Mouse (Mus musculus) thymus, postnatal 25 days (tissue): Measurements from ENCODE around the gene Ambn.
"Not testable (repeated sequence)": the region's sequence is repeated elsewhere in the genome, so short reads cannot be mapped to it uniquely, and the experiment has no call there.

Experiments
- DNase-seq: peaks from one replicate; pipeline ENCODE4 v3.0.0; 2022

Gene Ambn

DNA sequence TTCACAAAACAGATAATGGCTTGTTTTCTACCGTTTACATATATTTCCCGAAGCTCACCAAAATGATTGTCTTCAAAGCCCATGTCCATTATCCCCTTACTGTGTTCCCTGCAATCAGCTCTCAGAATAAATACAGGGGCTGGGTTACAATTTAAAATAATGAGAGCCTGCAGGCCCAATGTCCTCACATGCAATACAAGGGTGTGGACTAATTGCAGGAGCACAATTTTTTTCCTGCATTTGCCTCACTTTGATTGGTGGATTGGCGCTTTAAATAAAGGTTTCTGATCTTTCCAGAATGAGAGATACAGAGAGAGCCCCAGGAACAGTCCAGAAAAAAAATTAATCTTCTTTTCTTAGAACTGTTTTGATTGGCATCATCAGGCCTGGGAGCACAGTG is at the start of gene Ambn:
TSS of gene Ambn (plus strand) at position 301 of the 400 bp plus-strand sequence.
- DNase-seq = no peak

DNA sequence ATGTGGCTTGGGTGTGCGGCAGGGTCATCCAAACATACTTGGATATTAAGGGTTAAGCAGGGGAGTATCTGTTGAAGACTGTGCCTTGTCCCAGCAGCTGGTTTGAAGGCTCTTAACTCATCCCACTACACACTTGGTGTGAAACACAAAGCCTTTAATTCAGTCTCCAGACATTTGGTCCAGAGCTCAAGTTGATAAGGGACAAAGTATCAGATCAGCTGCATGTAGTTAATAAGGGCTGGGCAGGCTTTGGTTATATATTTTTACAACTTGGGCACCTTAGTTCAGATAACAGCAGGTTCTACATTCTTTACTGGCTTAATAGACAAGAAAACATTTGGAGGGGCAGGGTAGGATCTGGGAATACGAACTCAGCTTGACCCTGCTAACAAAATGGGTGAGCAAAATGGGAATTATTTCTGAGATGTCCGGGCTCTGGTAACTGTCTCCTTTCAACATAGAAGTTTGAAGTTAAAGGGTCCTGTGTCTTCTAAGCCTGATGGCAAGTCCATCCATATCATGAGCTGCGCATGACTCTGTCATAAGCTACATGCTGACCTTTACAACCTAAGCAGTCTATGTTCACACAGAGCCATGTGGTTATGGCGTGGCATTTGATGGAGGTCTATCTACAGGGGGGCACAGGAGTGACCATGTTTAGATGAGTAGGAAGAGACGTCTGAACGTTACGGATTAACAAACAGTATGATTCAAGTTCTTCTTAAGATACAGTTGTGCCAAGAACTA is 35.3 kb upstream of the Ambn start:
- DNase-seq = no peak

DNA sequence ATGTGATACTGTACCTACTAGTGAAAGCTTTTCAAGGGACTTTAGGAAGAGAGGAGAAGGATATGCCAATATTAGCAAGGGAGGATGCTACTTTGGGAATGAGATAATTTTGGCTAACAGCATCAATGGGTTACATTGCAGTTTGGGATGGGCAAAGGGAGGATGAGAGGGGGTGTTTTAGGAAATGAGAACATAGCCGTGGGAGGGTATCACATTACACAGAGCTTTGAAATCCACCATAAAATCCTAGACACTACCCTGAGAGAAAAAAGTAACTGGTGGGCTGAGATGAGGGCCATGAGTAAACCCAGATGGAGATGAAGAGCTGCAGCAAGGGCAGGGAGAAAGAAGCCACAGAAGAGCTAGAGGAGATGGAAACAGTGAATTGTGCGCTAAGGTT is 30.9 kb upstream of the Ambn start:
- DNase-seq = not testable (repeated sequence)

DNA sequence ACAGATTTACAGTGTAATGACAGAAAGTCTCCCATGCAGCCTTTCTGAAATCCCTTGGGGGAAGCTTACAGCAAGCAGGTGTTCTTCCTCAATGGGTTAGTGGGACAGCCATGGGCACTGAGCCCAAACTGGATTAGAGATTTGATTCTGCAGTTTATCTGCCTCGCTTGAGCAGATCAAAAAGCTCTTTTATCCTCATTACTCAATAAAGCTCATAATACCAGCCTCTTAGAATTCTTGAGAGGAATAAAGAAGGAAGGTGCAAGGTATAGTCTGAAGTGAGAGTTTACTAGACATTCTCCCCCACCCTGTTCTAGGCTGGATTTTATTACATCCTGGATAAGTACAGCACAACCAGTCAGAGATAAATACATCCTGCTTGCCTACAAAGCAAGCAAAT is 29.0 kb upstream of the Ambn start:
- DNase-seq = no peak

DNA sequence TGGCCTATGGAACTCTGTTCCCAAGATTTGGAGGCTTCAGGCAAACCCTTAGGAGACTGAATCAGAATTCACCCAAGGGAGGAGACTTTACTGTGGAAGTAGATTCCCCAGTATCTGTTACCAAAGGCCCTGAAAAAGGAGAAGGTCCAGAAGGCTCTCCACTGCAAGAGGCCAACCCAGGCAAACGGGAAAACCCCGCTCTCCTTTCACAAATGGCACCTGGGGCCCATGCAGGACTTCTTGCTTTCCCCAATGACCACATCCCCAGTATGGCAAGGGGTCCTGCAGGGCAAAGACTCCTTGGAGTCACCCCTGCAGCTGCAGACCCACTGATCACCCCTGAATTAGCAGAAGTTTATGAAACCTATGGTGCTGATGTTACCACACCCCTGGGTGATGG is 11.7 kb downstream of the Ambn start:
- DNase-seq = no peak

DNA sequence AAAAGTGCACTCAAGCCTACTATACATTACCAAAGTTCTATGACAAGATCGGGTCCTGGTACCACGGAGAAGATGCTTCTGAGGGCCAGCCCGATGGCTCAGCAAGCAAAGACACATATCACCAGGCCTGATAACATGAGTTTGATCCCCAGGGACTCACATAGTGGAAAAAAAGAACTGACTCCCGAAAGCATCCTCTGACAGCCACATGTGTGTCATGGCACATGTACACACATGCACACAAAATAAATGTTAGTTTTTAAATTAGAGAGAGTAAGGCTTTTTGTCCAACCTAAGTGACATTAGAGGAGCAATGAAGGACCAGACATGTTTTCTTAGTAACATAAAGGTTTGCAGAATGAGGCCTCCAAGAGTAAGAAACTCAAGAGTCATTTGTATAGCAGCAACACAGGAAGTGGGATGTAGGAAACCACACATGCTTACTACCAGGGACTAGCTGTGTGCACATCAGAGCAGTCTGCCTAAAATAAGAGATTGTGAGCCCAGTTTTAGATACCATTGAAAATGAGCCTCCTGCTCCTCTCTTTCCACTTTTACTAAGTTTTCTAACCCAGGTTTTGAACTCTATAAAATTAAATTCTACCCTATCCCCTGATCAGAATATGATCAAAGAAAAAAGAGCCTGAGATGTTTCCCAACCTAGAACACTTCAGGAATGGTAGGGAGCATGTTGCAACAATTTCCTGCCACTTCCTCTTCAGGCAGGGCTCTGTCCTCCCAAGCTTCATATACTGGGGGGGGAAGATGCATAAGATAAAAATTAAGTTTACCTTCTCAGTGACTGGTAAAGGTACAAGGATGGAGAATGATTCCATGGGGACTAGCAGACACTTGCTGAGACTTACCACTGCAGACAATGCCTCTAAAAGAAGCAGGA is 13.3 kb downstream of the Ambn start:
- no peak for DNase-seq

DNA sequence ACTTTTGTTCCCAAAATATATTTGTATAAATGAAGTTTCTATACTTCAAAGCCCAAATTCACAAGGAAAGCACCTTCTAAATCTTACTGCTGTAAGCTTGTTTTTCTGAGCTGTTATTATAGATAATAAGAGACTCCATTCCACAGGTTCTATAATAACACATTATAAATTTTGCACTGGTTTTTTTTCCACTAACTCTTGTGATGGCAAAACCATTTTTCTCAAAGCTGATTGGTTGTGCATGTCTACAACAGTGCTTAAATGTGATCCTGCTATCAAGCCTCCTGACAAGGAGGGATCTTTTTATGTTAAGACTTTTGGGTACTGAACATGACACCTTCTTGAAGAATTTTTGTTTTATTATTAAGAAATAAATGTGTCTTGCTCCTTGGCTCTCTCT is 31.9 kb downstream of the Ambn start, which contains the start of gene Enam:
TSS of gene Enam (plus strand) at position 301 of the 400 bp plus-strand sequence.
- DNase-seq = no peak

DNA sequence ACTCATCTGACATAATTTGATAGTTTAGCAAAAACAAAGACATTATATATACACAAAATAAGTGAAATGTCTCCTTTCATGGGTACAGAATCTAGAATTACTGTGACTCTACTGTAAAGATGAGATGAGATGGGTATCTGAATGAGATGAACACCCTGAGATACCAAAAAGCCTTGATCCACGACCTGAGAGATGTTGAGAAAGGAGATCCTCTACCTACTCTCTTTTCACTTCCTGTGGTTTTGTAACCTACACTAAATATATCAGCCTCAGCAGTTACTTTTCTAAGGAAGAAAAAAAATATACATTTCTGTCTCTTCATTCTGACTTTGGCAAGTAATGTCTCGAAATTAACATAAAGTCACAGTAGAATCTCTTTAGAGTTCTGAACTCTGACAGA is 33.2 kb downstream of the Ambn start:
- DNase-seq = no peak

DNA sequence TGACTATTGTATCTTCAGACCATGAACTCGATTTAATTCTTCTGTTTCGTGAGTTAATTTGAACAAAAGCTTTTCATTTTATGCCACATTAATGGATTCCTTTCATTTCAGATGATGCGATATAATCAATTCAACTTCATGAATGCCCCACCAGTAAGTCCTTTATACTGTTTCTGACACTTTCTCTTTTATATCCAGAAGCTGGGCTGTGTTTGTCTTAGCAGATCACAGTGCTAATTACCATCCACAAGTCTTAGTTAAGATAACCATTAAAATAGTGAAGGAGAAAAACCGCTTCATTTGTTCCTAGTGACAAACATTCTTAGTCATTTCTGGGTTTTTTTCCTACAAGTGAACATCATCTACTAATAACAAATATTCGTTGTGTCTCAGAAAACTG is 35.3 kb downstream of the Ambn start:
- no peak for DNase-seq

DNA sequence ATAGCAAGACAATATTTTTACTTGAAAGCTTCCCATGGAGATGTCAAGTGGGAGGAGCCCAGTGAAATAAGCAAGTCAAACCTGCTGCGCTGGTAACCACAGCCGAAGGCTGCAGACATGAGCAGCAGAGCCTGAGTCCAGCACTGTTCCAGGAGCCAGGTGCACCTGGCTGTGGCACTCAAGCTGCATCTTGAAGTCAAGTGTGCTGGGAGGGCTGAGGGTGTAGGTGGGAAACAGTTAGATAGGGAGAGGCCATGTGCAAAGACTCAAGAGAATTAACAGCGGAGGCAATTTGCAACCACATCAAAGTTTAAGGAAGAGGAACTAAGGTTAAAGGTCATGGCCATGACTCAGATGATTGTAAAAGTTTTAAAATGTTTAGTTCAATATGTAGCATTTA is 44.0 kb downstream of the Ambn start:
- DNase-seq = peak; percentile 14

DNA sequence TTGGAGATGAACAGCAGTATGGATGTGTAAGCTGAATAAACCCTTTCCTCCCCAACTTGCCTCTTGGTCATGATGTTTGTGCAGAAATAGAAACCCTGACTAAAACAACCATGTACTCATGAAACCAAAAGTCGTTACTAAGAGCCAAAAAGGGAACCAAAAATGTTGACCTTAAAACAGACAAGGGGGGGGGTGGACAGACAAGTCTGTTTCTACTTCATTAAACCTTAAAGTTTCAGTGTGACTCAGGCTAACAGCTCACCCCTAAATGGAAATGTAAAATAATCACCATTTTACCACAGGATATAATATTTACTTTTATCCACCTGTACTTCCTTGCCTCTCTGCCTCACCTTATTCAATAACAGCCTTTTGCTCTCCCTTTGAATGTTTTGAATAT is 52.8 kb downstream of the Ambn start:
- no peak for DNase-seq

DNA sequence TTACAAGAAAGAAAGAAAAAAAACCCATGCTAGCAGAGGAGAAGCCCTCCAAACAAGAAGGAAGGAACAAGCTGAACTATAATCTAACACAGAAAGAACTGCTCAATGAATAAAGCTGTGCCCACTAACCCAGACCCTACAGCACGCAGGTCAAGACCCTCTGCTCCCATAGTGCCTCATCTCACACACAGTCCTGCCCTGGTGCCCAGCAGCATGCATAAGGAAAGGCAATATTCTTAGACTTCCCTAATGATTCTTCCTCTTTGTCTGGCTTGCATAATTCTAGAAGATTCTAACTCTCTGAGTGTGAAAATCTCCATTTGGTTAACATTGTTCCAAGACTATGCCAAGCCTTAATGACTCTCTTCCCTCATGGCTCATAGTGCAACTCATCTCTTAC is 53.2 kb downstream of the Ambn start:
- no peak for DNase-seq
